Mouse (Mus musculus): Measurements from ENCODE around the gene Arhgef3.

DNA sequence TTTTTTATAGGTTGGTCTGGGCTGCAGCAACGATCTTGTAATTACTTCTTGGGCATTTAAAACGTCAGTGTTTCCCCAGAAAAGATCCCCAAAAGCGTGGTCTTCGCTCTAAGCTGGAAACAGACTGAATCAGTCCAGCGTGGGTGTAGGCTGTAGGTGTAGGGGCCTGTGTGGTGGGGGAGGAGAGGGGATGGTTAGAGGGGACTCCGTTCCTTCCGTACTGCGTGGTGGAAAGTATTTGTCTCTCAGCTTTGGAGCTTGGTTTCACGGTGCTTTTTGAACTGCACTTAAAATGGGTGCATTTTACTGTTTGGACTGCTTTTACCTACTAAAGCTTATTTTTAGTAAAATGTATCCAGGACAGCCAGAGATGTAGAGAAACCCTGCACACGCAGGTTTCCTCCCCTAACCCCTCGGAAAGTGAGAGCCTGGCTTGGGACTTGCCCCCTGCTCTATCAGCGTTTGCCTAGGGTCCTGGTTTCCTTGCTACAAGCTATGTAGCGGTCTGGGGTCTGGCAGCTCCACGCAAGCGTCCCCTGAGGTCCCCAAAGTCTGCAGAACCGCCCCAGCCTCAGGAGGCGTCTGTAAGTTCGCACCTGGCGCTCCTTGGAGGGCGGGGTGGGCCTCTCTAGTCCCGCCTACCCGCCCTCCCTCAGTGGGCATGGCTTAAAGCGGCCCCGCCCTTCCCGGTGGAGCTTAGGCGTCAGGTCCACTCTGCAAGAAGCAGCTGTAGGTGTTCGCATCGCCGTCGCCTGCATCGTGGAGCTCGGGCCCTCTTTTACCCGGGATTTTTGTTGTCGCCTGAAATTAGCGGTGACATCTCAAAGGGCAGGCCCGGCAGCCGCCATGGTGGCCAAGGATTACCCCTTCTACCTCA is 220.9 kb downstream of the Arhgef3 start:
- TF ChIP-seq CTCF (IDR thresholded peaks at IDR 0.05; ENCODE audit: insufficient read depth, low read length) (no peak), POLR2A (IDR thresholded peaks at IDR 0.05; ENCODE audit: borderline replicate concordance, extremely low read depth, low read depth, low read length) (peak; percentile 84; the same call in 1 of the 2 replicates)

All from lung, adult 2 months (tissue).